Mouse (Mus musculus) cerebellum, postnatal 4 days (tissue): Measurements from ENCODE around the gene Syt13.

Experiments used
- DNase-seq, 2 experiments: peaks; one replicate each; pipeline ENCODE4 v3.0.0; 2022; ENCODE audit warnings: low spot score in 2 of 2, mixed read lengths in 1 of 2

Syt13 gene

GRCm38 (mm10) chr2:92964345-92964744 is 49.4 kb downstream of the Syt13 start:
- no peak for DNase-seq

- DNase-seq: no peak
Observed at GRCm38 (mm10) chr2:92966257-92966656, 51.4 kb downstream of the Syt13 start.

GRCm38 (mm10) chr2:92967032-92967838 is 52.3 kb downstream of the Syt13 start:
- no peak for DNase-seq

GRCm38 (mm10) chr2:92967839-92968166 is 52.9 kb downstream of the Syt13 start:
- no peak for DNase-seq

- DNase-seq: no peak
Observed at GRCm38 (mm10) chr2:92971069-92971468, 56.2 kb downstream of the Syt13 start.

GRCm38 (mm10) chr2:92971536-92971935 is 56.6 kb downstream of the Syt13 start:
- no peak for DNase-seq

- DNase-seq: peak in 1 of 2 experiments; percentile 38
Observed at GRCm38 (mm10) chr2:92972071-92972470, 57.2 kb downstream of the Syt13 start.

- no peak for DNase-seq
Observed at GRCm38 (mm10) chr2:92973646-92974045, 58.7 kb downstream of the Syt13 start.

- no peak for DNase-seq
Observed at GRCm38 (mm10) chr2:92975031-92975790, 60.3 kb downstream of the Syt13 start.

- no peak for DNase-seq
Observed at GRCm38 (mm10) chr2:92980165-92980564, 65.3 kb downstream of the Syt13 start.

- DNase-seq: no peak
Observed at GRCm38 (mm10) chr2:92982591-92983272, 67.8 kb downstream of the Syt13 start.

- DNase-seq: no peak
Observed at GRCm38 (mm10) chr2:92983273-92983620, 68.3 kb downstream of the Syt13 start.

GRCm38 (mm10) chr2:92984321-92985108 is 69.6 kb downstream of the Syt13 start:
- no peak for DNase-seq

GRCm38 (mm10) chr2:92985171-92985570 is 70.3 kb downstream of the Syt13 start:
- no peak for DNase-seq

GRCm38 (mm10) chr2:92985600-92985999 is 70.7 kb downstream of the Syt13 start:
- DNase-seq: no peak

- no peak for DNase-seq
Observed at GRCm38 (mm10) chr2:92987108-92987618, 72.3 kb downstream of the Syt13 start.

- peak in 1 of 2 experiments; percentile 76 for DNase-seq
Observed at GRCm38 (mm10) chr2:92987901-92988631, 73.2 kb downstream of the Syt13 start.

- no peak for DNase-seq
Observed at GRCm38 (mm10) chr2:92989593-92989992, 74.7 kb downstream of the Syt13 start.

- DNase-seq: no peak
Observed at GRCm38 (mm10) chr2:92991976-92992375, 77.1 kb downstream of the Syt13 start.

- no peak for DNase-seq
Observed at GRCm38 (mm10) chr2:93005028-93005427, 90.1 kb downstream of the Syt13 start.
